Mouse (Mus musculus) olfactory bulb, adult 2 months (tissue): Measurements from ENCODE around the gene Myh10.

Source experiments
- CTCF ChIP-seq: fragments of 200-500 bp; IDR thresholded peaks from 2 replicates; pipeline ENCODE4 v1.5.1; 2012; ENCODE audit warnings: low read depth, mild to moderate bottlenecking, low read length, moderate library complexity; ENCODE audit not compliant: insufficient read depth
- POLR2A ChIP-seq: fragments of 200-500 bp; IDR thresholded peaks from 2 replicates; pipeline ENCODE4 v1.6.1; 2012; ENCODE audit warnings: mild to moderate bottlenecking, low read depth, low read length, moderate library complexity; ENCODE audit not compliant: insufficient read depth

DNA sequence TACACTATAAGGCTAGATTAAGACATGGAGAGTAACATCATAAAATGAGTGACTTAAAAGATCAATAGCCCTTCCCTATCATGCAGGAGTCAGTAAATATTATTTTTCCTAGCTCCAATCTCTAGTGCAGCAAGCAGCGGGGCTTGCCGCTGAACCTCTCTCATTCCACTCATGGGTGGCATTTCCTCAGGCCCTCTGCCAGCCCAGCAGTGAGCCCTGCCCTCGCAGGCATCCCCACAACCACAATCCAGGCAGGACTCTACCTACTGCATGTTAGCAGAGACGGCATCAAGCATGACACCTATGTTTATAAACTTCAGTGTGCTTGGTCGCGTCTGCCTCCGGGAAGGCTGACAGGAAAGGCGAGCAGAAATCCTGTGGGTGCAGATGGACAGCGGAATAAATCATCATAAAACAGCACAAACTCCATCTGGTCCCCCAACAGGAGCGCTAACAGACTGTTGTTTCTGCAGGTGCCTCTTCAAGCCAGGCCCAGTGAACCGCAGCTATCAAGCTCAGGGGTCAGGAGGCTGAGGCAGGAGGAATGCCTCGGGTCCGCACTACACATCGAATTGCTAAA, 128.0 kb downstream of the Myh10 start:
- TF ChIP-seq POLR2A, result no peak
- no peak for TF ChIP-seq CTCF
